Mouse (Mus musculus) olfactory bulb, adult 2 months (tissue): ENCODE measurements around the gene Cacna1a.

ENCODE experiments used
- CTCF ChIP-seq: fragments of 200-500 bp; IDR thresholded peaks from 2 replicates; pipeline ENCODE4 v1.5.1; 2012; ENCODE audit warnings: low read depth, mild to moderate bottlenecking, low read length, moderate library complexity; ENCODE audit not compliant: insufficient read depth
- POLR2A ChIP-seq: fragments of 200-500 bp; IDR thresholded peaks from 2 replicates; pipeline ENCODE4 v1.6.1; 2012; ENCODE audit warnings: mild to moderate bottlenecking, low read depth, low read length, moderate library complexity; ENCODE audit not compliant: insufficient read depth

DNA sequence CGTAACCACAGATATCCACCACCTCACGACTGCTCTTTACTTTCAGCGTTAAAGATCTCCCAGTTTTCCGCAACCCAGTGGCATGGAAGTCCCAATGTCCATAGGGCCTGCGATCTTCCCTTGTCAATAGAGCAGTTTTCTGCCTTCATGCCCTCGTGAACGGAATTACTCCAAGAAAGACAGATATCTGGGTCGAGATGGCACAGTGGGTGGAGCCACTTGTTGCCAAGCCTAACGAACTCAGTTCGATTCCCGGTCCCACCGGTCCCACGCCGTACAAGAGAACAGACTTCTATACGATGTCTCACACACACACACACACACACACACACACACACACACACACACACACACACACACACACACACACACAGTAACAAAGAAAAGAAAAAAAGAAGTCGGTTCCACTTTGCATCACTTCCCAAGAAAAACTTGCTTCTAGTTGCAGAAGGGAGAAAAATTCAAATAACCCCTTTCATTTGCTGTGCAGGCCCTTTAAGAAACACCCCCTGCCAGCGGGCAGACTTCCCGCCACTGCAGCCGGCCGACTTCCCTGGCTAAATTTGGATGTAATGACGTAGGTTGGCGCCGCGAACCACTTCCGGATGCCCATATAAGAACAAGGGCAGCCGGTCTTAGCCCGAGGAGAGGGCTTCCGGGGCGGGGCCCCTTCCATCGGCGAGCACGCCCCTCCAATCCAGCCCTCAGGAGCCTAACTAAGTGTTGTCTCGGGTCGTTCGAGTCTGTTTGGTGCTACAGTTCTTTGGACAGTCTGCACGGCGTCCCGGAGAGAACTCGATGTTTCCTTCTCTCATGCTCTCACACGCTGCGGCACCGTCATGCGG is 275.5 kb downstream of the Cacna1a start:
- TF ChIP-seq CTCF (no peak), POLR2A (peak; percentile 43; the same call in 1 of the 2 replicates)
